Mouse (Mus musculus) gastrocnemius, postnatal 36 days (tissue): ENCODE data around the gene Naa15. TPM values are rescaled to one million over a fixed set of nuclear protein-coding genes. Genes with fewer than 3 reads are reported as not detected.
"Not testable (repeated sequence)": the region's sequence is repeated elsewhere in the genome, so short reads cannot be mapped to it uniquely, and the experiment has no call there.

Experiments used
- DNase-seq, 2 experiments: peaks; one replicate each; pipeline ENCODE4 v3.0.0; 2022
- intact Hi-C: fragments of 180-260 bp; cut with DNase I; formaldehyde crosslinking; loops from one replicate; pipeline ENCODE4 v1.15.1; 2025
- total RNA-seq, 2 experiments: library from RNA; stranded (reverse); gene quantifications; 2 replicates each; pipeline ENCODE4 v1.2.3; 2021

Naa15 gene
- total RNA-seq, 2 experiments from 2014 or later, result 41.0 to 41.6 TPM

GRCm38 (mm10) chr3:51417485-51417884 is 2.5 kb downstream of the Naa15 start:
- intact Hi-C loops, result no loop called here
- DNase-seq, result no peak

DNA sequence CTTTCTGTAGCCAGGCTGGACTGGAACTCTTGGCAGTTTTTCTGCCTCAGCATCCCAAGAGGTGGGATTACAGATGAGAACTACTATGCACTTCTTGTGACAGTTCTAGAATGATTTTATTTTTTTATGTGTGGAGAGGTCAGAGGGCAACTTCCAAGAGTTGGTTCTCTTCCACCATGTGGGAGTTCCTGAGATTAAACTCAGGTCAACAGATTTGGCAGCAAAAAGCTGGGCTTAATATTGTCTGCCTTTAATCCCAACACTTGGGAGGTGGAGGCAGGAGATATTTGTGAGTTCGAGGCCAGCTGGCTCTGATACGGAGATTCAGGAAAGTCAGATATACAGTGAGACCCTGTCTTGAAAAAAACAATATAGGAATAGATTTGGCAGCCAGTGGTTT is 3.0 kb downstream of the Naa15 start:
- DNase-seq, result no peak
- intact Hi-C loops, result no loop called here

DNA sequence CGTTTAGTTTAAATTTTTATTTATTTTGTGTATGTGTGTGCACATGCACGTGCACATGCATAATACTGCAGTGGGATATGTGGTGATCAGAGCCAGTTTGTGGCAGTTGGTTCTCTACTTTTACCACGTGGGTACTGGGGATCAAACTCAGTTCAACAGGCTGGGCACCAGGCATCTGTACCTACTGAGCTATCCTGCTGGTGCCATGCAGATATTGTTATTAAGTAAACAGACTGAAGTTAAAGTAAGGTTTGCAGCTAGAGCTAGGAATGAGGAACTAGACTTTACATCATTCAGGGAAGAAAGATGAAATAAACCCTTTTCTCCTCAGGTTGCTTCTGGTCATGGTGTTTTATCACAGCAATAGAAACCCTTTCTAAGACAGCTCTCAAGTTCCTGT is 7.0 kb downstream of the Naa15 start:
- intact Hi-C loops, result no loop called here
- DNase-seq, result no peak

- intact Hi-C loops, result no loop called here
- DNase-seq, result no peak
Measured at GRCm38 (mm10) chr3:51425394-51425793, 10.4 kb downstream of the Naa15 start.

- DNase-seq, result not testable (repeated sequence)
Measured at GRCm38 (mm10) chr3:51434364-51434763, 19.4 kb downstream of the Naa15 start.

GRCm38 (mm10) chr3:51434871-51435595 is 20.1 kb downstream of the Naa15 start:
- intact Hi-C loops, result no loop called here
- DNase-seq, result no peak

More at GRCm38 (mm10) chr3:51434364-51434763, 19.4 kb downstream of the Naa15 start:
- intact Hi-C loops, result not testable (repeated sequence)

DNA sequence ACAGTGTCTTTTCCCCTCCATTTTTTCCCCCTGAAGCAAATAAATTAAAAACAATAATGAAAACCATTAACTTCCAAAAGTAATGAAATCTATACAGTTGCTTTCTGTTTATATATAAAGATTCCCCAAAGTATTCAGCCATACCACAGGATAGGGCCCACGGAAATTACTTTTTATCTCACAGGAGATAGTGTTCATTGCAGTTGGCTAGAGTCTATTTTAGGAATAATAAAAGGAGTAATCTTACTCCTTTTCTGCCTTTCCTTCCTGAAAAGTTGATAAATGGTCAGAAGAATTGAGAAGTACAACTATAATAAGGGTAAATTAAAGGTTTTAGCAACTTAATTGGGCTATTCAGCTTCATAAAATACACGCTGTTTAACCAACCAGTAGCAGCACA is 53.6 kb downstream of the Naa15 start:
- intact Hi-C loops, result no loop called here

DNA sequence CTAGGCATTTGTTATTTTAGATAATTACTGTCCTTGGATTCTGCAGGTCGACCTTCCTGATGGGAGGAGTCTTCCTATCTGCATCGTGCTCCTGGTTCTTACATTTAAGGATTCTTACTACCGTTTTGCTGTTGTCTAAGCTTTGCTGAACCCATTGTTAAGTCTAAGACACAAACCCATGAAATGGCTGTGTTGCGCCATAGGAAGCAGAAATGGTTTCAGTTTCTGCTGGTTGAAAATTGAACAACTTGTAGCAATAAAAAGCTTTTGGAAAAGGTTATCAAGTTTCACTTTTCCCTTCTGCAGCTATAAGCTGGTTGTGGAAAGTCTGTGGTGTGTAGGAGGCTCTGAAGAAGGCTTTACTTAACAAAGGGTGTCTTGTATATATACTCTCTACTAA is 60.8 kb downstream of the Naa15 start:
- intact Hi-C loops, result no loop called here
- DNase-seq, result no peak

More for the DNA sequence above, 53.6 kb downstream of the Naa15 start:
- no peak for DNase-seq

GRCm38 (mm10) chr3:51479893-51480292 is 64.9 kb downstream of the Naa15 start:
- intact Hi-C loops, result loop anchor here (2.0 kb wide), 1 partner anchor 763 kb away; no protein-coding TSS in a partner anchor

GRCm38 (mm10) chr3:51481059-51481458 is 66.1 kb downstream of the Naa15 start:
- intact Hi-C loops, result loop anchor here (2.0 kb wide), 1 partner anchor 762 kb away; no protein-coding TSS in a partner anchor
- peak in 1 of 2 experiments; percentile 16 for DNase-seq

More at GRCm38 (mm10) chr3:51479893-51480292, 64.9 kb downstream of the Naa15 start:
- no peak for DNase-seq

GRCm38 (mm10) chr3:51481881-51482280 is 66.9 kb downstream of the Naa15 start:
- intact Hi-C loops, result loop anchor here (2.0 kb wide), 1 partner anchor 761 kb away; no protein-coding TSS in a partner anchor
- no peak for DNase-seq

DNA sequence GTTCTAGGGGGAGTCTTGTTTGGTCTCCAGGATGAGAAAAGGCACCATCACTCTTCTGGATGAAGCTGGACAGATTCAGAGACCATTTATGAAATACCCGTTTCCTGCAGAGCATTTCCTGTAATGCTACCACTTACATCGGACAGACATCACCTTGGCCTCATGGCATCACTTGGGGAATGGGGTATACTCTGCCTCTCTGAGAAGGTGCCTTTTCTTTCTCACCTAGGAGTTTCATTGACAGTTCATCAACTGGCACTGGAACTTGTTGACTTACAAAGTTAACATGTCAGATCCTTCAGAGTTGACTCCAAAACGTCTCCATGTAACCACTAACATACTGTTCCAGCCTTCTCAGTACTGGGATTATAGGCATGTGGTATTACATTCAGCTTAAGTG is 67.8 kb downstream of the Naa15 start:
- intact Hi-C loops, result no loop called here
- no peak for DNase-seq

GRCm38 (mm10) chr3:51483741-51484359 is 68.9 kb downstream of the Naa15 start, which contains the start of gene Rab33b:
Gene Rab33b (plus strand): TSS chr3:51483920.
- intact Hi-C loops, result no loop called here

DNA sequence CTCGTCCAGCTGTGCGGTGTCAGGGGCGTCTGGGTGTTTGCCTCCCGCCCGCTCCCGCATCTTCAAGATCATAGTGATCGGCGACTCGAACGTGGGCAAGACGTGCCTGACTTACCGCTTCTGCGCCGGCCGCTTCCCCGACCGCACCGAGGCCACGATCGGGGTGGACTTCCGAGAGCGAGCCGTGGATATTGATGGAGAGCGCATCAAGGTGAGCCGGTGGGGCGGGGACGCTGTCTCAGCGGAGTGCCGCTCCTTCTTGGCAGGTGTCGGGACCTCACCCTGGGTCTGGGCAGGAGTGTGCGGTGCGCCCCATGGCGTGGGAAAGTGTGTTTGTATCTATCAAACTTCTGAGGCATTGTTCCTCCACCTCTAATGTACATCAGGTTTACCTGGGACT is 69.4 kb downstream of the Naa15 start:
- intact Hi-C loops, result no loop called here
- DNase-seq, result no peak

More at GRCm38 (mm10) chr3:51483741-51484359, 68.9 kb downstream of the Naa15 start, which contains the start of gene Rab33b:
- peak; percentile 94 to 97 for DNase-seq

DNA sequence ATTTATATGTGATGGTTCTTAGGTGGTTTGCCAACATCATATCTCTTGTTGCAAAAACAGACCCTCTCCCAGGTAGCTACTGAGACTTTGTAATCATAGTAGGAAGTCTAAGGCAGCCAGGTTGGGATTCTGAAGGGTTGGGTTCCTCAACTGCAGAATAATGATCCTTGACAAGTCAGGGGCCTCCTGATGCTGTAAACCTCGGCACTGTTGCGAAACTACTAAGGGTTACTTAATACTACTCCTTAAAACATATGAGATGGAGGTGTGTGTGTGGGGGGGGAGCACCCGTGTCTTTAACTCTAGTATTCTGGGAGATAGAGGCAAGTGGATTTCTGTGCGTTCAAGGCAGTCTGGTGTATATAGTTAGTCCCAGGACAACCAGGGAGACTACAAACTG is 70.4 kb downstream of the Naa15 start:
- no peak for DNase-seq
- intact Hi-C loops, result no loop called here

DNA sequence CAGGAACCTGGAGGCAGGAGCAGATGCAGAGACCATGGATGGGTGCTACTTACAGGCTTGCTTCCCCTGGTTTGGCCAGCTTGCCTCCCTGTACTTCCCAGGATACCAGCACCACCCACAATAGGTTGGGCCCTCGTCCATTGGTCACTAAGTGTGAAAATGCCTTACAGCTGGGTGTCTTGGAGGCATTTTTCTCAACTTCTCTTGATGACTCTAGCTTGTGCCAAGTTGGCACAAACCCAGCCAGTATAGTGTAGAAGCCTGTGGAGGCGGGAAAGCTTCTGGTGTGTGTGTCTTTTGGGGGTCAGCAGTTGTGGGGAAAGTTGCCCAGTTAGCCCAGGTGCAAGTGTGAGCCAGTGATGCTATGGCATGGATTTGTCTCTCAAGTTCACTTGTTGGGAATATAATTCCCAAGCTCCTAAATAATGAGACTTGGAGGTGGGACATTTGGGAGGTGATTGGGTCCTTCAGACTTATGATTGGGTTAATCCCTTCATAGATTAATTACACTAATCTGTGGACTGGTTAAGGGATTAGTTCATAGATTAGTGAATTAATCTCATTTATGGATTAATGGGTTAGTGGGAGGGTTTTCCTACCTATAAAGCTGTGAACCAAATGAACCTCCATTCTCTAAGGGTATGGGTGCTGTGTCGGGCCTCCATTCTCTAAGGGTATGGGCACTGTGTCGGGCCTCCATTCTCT is 71.7 kb downstream of the Naa15 start:
- DNase-seq, result no peak
- intact Hi-C loops, result no loop called here

DNA sequence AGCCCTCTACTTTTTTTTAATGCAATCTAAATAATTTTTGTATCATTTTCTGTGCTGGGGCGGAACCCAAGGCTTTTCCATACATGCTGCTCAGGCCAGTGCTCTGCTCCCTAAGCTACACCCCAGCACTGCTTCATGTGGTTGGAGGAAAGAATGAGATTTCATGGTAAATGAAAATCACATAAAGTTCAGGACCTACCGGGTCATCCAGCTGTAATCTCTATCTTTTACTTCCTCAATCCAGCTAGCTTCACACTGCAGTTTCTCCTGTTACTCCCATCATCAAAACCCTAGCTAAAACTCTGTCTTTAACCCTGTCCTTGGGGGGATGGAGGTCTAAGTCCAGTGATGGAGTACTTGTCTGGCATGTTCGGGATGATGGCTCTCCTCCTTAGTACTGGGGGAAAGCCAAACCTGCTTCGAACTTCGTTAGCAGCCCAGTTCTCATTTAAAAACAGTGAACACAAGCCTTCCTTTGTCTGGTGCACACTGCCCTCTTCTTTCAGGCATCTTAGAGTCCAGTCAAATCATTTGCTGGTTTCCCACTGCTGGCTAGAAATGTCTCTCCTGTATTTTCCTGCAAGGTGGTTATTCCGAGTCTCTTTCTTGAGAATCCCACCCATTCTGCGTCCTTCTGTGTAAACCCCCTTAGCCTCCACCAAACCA is 75.3 kb downstream of the Naa15 start:
- intact Hi-C loops, result no loop called here

DNA sequence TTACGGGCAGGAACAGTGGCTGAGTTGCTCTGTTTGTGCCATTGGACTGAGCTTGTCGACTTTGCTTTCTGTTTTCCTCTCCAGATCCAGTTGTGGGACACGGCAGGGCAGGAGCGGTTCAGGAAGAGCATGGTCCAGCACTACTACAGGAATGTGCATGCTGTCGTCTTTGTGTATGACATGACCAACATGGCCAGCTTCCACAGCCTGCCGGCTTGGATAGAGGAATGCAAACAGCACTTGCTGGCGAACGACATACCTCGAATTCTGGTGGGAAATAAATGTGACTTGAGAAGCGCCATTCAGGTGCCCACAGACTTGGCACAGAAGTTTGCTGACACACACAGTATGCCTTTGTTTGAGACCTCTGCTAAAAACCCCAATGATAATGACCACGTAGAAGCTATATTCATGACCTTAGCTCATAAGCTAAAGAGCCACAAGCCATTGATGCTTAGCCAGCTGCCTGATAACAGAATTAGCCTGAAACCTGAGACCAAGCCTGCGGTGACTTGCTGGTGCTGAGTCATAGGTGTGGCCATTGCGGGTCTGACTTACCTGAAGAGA is 78.4 kb downstream of the Naa15 start:
- intact Hi-C loops, result no loop called here
- DNase-seq, result no peak

More for the DNA sequence above, 75.3 kb downstream of the Naa15 start:
- no peak for DNase-seq

GRCm38 (mm10) chr3:51494466-51494865 is 79.5 kb downstream of the Naa15 start:
- no peak for DNase-seq
- intact Hi-C loops, result no loop called here

DNA sequence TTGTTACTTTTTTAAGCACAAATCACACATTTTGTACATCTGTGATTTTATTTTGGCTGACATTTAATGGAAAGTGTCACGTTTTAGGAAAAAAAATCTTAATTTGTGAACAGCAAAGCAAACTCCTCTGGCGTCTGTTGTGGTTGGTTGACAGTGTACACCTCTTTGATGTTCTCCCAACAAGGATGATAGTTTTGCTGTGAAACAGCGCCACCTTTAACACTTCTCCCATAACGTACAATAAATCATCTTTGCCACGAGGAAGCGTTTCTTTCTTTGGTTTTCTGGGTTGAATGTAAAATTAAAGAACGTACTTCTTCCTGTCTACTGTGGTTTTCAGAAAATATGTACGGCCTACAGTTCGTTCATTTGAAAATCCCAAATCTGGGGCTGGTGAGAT is 80.7 kb downstream of the Naa15 start:
- intact Hi-C loops, result no loop called here
- DNase-seq, result no peak
